Mouse (Mus musculus) adrenal gland, postnatal 14 days (tissue): ENCODE results near the gene Scly. TPM values are rescaled to one million over a fixed set of nuclear protein-coding genes. Genes with fewer than 3 reads are reported as not detected.

Experiments
- DNase-seq: peaks from one replicate; pipeline ENCODE4 v3.0.0; 2021; ENCODE audit warnings: mixed read lengths
- total RNA-seq: library from RNA; stranded (reverse); gene quantifications from 2 replicates; pipeline ENCODE4 v1.2.3, GENCODE M21; 2021

Scly gene
- total RNA-seq, 1 experiment from 2014 or later = 22.6 TPM

GRCm38 (mm10) chr1:91364822-91365644 is 66.9 kb downstream of the Scly start:
- DNase-seq = no peak

GRCm38 (mm10) chr1:91365816-91366214 is 67.7 kb downstream of the Scly start:
- no peak for DNase-seq

DNA sequence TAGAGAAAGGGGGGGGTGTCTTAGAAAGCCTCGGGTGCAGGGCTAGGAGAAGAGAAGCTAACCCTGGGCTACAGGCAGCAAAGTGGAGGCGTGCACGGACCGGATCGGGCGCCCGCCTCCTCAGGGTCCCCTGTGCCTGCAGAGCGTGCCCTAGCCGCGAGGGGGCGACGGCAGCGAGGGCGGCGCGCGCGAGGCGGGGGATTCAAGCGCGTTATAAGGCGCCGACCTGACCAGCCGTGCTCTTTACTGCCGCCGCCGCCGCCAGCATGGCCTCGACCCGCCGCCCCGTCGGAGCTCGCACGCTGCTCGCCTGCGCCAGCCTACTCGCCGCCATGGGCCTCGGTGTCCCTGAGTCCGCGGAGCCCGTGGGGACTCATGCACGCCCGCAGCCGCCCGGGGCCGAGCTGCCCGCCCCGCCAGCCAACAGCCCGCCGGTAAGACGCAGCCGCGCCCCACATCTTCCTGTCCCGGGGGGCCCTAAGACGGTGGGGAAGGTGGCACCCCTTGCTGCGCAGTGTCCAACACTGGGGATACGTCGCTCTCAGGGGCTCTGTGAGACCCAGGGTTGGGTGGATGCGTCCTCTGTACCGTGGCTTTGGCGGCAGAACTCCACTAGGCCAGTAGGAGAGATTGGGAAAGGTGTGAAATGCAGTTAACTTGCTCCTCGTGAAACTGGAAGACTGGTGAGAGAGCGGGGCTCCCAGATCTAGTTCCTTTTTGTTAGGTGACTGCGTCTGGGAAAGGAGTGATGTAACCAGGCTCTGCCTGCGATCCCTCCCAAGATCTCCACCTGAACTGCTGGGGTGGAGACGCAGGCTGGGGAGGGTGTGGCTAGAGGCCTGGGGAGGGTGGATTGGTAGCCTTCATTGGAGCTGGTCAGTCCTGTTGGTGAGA is 68.3 kb downstream of the Scly start, which contains the start of gene Erfe:
Gene Erfe, plus strand, starts transcription at position 216 of the 894 bp plus-strand sequence.
- peak; percentile 89 for DNase-seq

GRCm38 (mm10) chr1:91367295-91367694 is 69.2 kb downstream of the Scly start:
- DNase-seq = no peak

- DNase-seq = no peak
Measured at GRCm38 (mm10) chr1:91369408-91369807, 71.3 kb downstream of the Scly start.

GRCm38 (mm10) chr1:91370055-91370454 is 71.9 kb downstream of the Scly start:
- peak; percentile 74 for DNase-seq

Other genes starting within 250 kb of the Scly start
- gene Rbm44, start 153.2 kb upstream of the Scly start, total RNA-seq = not detected in 2 replicates
- gene Ramp1, start 118.5 kb upstream of the Scly start, total RNA-seq = 8.0 and 9.5 TPM in 2 replicates
- 70.5 and 85.1 TPM in 2 replicates for gene Ube2f, start 48.0 kb upstream of the Scly start, total RNA-seq
- gene Espnl, start 23.7 kb downstream of the Scly start, total RNA-seq = 0.08 TPM in 1 of 2 replicates, not detected in the other
- gene Klhl30, start 52.7 kb downstream of the Scly start, total RNA-seq = 0.37 and 0.71 TPM in 2 replicates
- 7.3 and 9.1 TPM in 2 replicates for gene Erfe, start 68.1 kb downstream of the Scly start, total RNA-seq
- 99.4 and 110 TPM in 2 replicates for gene Ilkap, start 100.5 kb downstream of the Scly start, total RNA-seq
- gene Hes6, start 115.7 kb downstream of the Scly start, total RNA-seq = 182 and 223 TPM in 2 replicates
- gene Per2, start 161.0 kb downstream of the Scly start, total RNA-seq = 38.3 and 42.3 TPM in 2 replicates
- 12.3 and 12.6 TPM in 2 replicates for gene Traf3ip1, start 196.3 kb downstream of the Scly start, total RNA-seq
- gene Asb1, start 242.2 kb downstream of the Scly start, total RNA-seq = 20.6 and 21.7 TPM in 2 replicates